Mouse (Mus musculus): Measurements from ENCODE around the gene Ppp1r14a.

- no peak for TF ChIP-seq HCFC1 (IDR thresholded peaks at IDR 0.05; ENCODE audit: borderline replicate concordance, insufficient read depth, low read length)
- no peak for TF ChIP-seq MAFK (IDR thresholded peaks at IDR 0.05; ENCODE audit: insufficient read depth, low read depth, low read length)
Measured at GRCm38 (mm10) chr7:29246619-29247313, 42.3 kb upstream of the Ppp1r14a start.
